Mouse (Mus musculus): ENCODE measurements around the gene Dhx34. TPM values are rescaled to one million over a fixed set of nuclear protein-coding genes. Genes with fewer than 3 reads are reported as not detected.
A peak's percentile ranks its signal among the peaks of the same experiment; 100 is the strongest.

Dhx34 gene
- total RNA-seq, 2 experiments from 2014 or later, result 6.0 to 6.6 TPM

- ATAC-seq (replicated peaks; ENCODE audit: poor library complexity), result no peak
Observed at GRCm38 (mm10) chr7:16172586-16173140, 49.2 kb downstream of the Dhx34 start.

- ATAC-seq (replicated peaks; ENCODE audit: poor library complexity), result no peak
Observed at GRCm38 (mm10) chr7:16172141-16172581, 49.7 kb downstream of the Dhx34 start.

- no peak for ATAC-seq (replicated peaks; ENCODE audit: poor library complexity)
Observed at GRCm38 (mm10) chr7:16162036-16162435, 59.8 kb downstream of the Dhx34 start.

- ATAC-seq (replicated peaks; ENCODE audit: poor library complexity), result no peak
Observed at GRCm38 (mm10) chr7:16161302-16161701, 60.5 kb downstream of the Dhx34 start.

GRCm38 (mm10) chr7:16160702-16161101 lies 61.1 kb downstream of the Dhx34 start:
- peak; percentile 93 for ATAC-seq (replicated peaks; ENCODE audit: poor library complexity)

GRCm38 (mm10) chr7:16158735-16159134 lies 63.1 kb downstream of the Dhx34 start:
- ATAC-seq (replicated peaks; ENCODE audit: poor library complexity), result no peak

GRCm38 (mm10) chr7:16156105-16156714 lies 65.6 kb downstream of the Dhx34 start:
- ATAC-seq (replicated peaks; ENCODE audit: poor library complexity), result no peak

GRCm38 (mm10) chr7:16155132-16155872 lies 66.5 kb downstream of the Dhx34 start:
- no peak for ATAC-seq (replicated peaks; ENCODE audit: poor library complexity)

- ATAC-seq (replicated peaks; ENCODE audit: poor library complexity), result peak; percentile 90
Observed at GRCm38 (mm10) chr7:16153522-16153921, 68.3 kb downstream of the Dhx34 start.

- no peak for ATAC-seq (replicated peaks; ENCODE audit: poor library complexity)
Observed at GRCm38 (mm10) chr7:16150191-16151145, 71.4 kb downstream of the Dhx34 start.

- no peak for ATAC-seq (replicated peaks; ENCODE audit: poor library complexity)
Observed at GRCm38 (mm10) chr7:16149241-16149640, 72.6 kb downstream of the Dhx34 start.

- peak; percentile 77 for ATAC-seq (replicated peaks; ENCODE audit: poor library complexity)
Observed at GRCm38 (mm10) chr7:16147643-16148042, 74.2 kb downstream of the Dhx34 start.

Other genes with a start within 250 kb of the Dhx34 start
- 14.7 and 14.9 TPM in 2 replicates for gene Bicra, start 174.1 kb downstream of the Dhx34 start, total RNA-seq (2015)
- gene Bicra, start 174.1 kb downstream of the Dhx34 start, total RNA-seq (2017), result 1.1 and 3.4 TPM in 2 replicates
- gene Zfp541, start 160.2 kb downstream of the Dhx34 start, total RNA-seq (2015), result 0.15 TPM in 1 of 2 replicates, not detected in the other
- 0.04 TPM in 1 of 2 replicates, not detected in the other for gene Zfp541, start 160.2 kb downstream of the Dhx34 start, total RNA-seq (2017)
- 69.2 and 72.0 TPM in 2 replicates for gene Napa, start 123.6 kb downstream of the Dhx34 start, total RNA-seq (2015)
- 46.2 and 57.8 TPM in 2 replicates for gene Napa, start 123.6 kb downstream of the Dhx34 start, total RNA-seq (2017)
- gene Kptn, start 102.1 kb downstream of the Dhx34 start, total RNA-seq (2015), result 8.1 and 10.7 TPM in 2 replicates
- 8.3 and 10.6 TPM in 2 replicates for gene Kptn, start 102.1 kb downstream of the Dhx34 start, total RNA-seq (2017)
- gene Slc8a2, start 92.2 kb downstream of the Dhx34 start, total RNA-seq (2015), result not detected in 2 replicates
- not detected in 2 replicates for gene Slc8a2, start 92.2 kb downstream of the Dhx34 start, total RNA-seq (2017)
- gene Meis3, start 46.9 kb downstream of the Dhx34 start, total RNA-seq (2015), result 0.34 TPM in 1 of 2 replicates, not detected in the other
- gene Meis3, start 46.9 kb downstream of the Dhx34 start, total RNA-seq (2017), result not detected in 2 replicates
- 1.1 and 1.7 TPM in 2 replicates for gene C5ar2, start 22.1 kb upstream of the Dhx34 start, total RNA-seq (2015)
- 1.1 and 1.3 TPM in 2 replicates for gene C5ar2, start 22.1 kb upstream of the Dhx34 start, total RNA-seq (2017)
- 2.4 and 4.0 TPM in 2 replicates for gene C5ar1, start 37.5 kb upstream of the Dhx34 start, total RNA-seq (2015)
- 0.57 and 1.2 TPM in 2 replicates for gene C5ar1, start 37.5 kb upstream of the Dhx34 start, total RNA-seq (2017)
- gene Inafm1, start 51.6 kb upstream of the Dhx34 start, total RNA-seq (2015), result 5.0 and 11.3 TPM in 2 replicates
- gene Inafm1, start 51.6 kb upstream of the Dhx34 start, total RNA-seq (2017), result 5.2 and 6.8 TPM in 2 replicates
- gene Ccdc9, start 64.8 kb upstream of the Dhx34 start, total RNA-seq (2015), result 17.3 and 19.8 TPM in 2 replicates
- gene Ccdc9, start 64.8 kb upstream of the Dhx34 start, total RNA-seq (2017), result 87.9 and 99.6 TPM in 2 replicates
- 0.25 and 1.8 TPM in 2 replicates for gene Bbc3, start 86.4 kb upstream of the Dhx34 start, total RNA-seq (2015)
- 0.84 and 1.2 TPM in 2 replicates for gene Bbc3, start 86.4 kb upstream of the Dhx34 start, total RNA-seq (2017)
- gene Sae1, start 165.8 kb upstream of the Dhx34 start, total RNA-seq (2015), result 76.8 and 81.3 TPM in 2 replicates
- 429 and 547 TPM in 2 replicates for gene Sae1, start 165.8 kb upstream of the Dhx34 start, total RNA-seq (2017)
- gene Zc3h4, start 178.9 kb upstream of the Dhx34 start, total RNA-seq (2015), result 36.5 and 38.7 TPM in 2 replicates
- 25.9 and 33.5 TPM in 2 replicates for gene Zc3h4, start 178.9 kb upstream of the Dhx34 start, total RNA-seq (2017)
- gene Tmem160, start 230.7 kb upstream of the Dhx34 start, total RNA-seq (2015), result 34.6 and 42.5 TPM in 2 replicates
- 9.5 and 13.5 TPM in 2 replicates for gene Tmem160, start 230.7 kb upstream of the Dhx34 start, total RNA-seq (2017)